Mouse (Mus musculus) activated CD4-positive, CD25-positive, alpha-beta regulatory T cell, adult 4 months (primary cell): ENCODE measurements around the gene Rps27rt. TPM values are rescaled to one million over a fixed set of nuclear protein-coding genes. Genes with fewer than 3 reads are reported as not detected.

Source experiments
- polyA plus RNA-seq, 2 experiments: library from polyadenylated mRNA; unstranded; fragments of 100-300 nt; shearing (Covaris generic); gene quantifications; one replicate each; pipeline ENCODE4 v1.2.1; 2017

The Rps27rt gene
- polyA plus RNA-seq, 2 experiments from 2014 or later: 2,827 to 5,236 TPM

Other genes starting within 250 kb of the Rps27rt start
- 100 to 1,000 TPM in 1 of 2 experiments, 10 to 100 TPM in 1; 90.6 to 114 TPM for gene Cmtm7, start 200.9 kb downstream of the Rps27rt start, polyA plus RNA-seq
- not detected for gene Cmtm8, start 138.6 kb downstream of the Rps27rt start, polyA plus RNA-seq
- gene Gpd1l, start 48.8 kb downstream of the Rps27rt start, polyA plus RNA-seq: 10 to 100 TPM; 16.7 to 19.0 TPM
- not detected for gene Osbpl10, start 4.2 kb downstream of the Rps27rt start, polyA plus RNA-seq